Mouse (Mus musculus) limb, embryonic 11.5 days (tissue): Measurements from ENCODE around the gene Mogat2. TPM values are rescaled to one million over a fixed set of nuclear protein-coding genes. Genes with fewer than 3 reads are reported as not detected.

Experiments
- ATAC-seq: fragments of 200-750 bp; cut with Nextera tagmentation; 2 replicates; pipeline ENCODE4 v1.8.0; 2017; ENCODE audit warnings: low read depth; ENCODE audit not compliant: insufficient number of reproducible peaks, low FRiP score, low TSS enrichment
- DNase-seq: peaks from one replicate; pipeline ENCODE4 v3.0.0-alpha.2; 2015; ENCODE audit warnings: low spot score
- H3K27ac ChIP-seq: fragments of 300-500 bp; sonication (generic); replicated peaks from 2 replicates; pipeline ENCODE4 v1.5.1; 2014; ENCODE audit warnings: low read depth, mild to moderate bottlenecking, low read length
- H3K27me3 ChIP-seq: fragments of 300-500 bp; sonication (generic); 2 replicates; pipeline ENCODE4 v1.6.1; 2014; ENCODE audit warnings: mild to moderate bottlenecking, low read length, mixed read lengths; ENCODE audit not compliant: control insufficient read depth, insufficient read depth
- H3K36me3 ChIP-seq: fragments of 300-500 bp; sonication (generic); 2 replicates; pipeline ENCODE4 v1.6.1; 2014; ENCODE audit warnings: mild to moderate bottlenecking, low read length, moderate library complexity, mixed read lengths; ENCODE audit not compliant: control insufficient read depth, insufficient read depth
- H3K4me1 ChIP-seq: fragments of 300-500 bp; sonication (generic); 2 replicates; pipeline ENCODE4 v1.6.1; 2014; ENCODE audit warnings: low read length, mixed read lengths; ENCODE audit not compliant: control insufficient read depth, insufficient read depth
- H3K4me2 ChIP-seq: fragments of 300-500 bp; sonication (generic); 2 replicates; pipeline ENCODE4 v1.6.1; 2014; ENCODE audit warnings: low read depth, mild to moderate bottlenecking, moderate library complexity; ENCODE audit not compliant: severe bottlenecking
- H3K4me3 ChIP-seq: fragments of 300-500 bp; sonication (generic); 2 replicates; pipeline ENCODE4 v1.5.1; 2014; ENCODE audit warnings: low read depth, low read length
- H3K9ac ChIP-seq: fragments of 300-500 bp; sonication (generic); 2 replicates; pipeline ENCODE4 v1.6.1; 2014; ENCODE audit warnings: mild to moderate bottlenecking, low read length
- H3K9me3 ChIP-seq: fragments of 300-500 bp; sonication (generic); 2 replicates; pipeline ENCODE4 v1.6.1; 2016; ENCODE audit warnings: low read length; ENCODE audit not compliant: control insufficient read depth
- WGBS: fragments of 180-500 bp; shearing (Covaris S2); extraction: QIAGEN DNeasy Blood & Tissue Kit; methylation state at CpG from one replicate; pipeline ENCODE4 v1.1.7; 2014; 5-methylcytosine and 5-hydroxymethylcytosine counted together
- polyA plus RNA-seq: library from polyadenylated mRNA; unstranded; fragments of >200 nt; fragmentation: Nextera tagmentation; extraction: Ambion mirVana; gene quantifications from 2 replicates; pipeline ENCODE4 v1.2.1, GENCODE M21; 2014

Mogat2 gene
- polyA plus RNA-seq, 1 experiment from 2014 or later, result 41.3 TPM

DNA sequence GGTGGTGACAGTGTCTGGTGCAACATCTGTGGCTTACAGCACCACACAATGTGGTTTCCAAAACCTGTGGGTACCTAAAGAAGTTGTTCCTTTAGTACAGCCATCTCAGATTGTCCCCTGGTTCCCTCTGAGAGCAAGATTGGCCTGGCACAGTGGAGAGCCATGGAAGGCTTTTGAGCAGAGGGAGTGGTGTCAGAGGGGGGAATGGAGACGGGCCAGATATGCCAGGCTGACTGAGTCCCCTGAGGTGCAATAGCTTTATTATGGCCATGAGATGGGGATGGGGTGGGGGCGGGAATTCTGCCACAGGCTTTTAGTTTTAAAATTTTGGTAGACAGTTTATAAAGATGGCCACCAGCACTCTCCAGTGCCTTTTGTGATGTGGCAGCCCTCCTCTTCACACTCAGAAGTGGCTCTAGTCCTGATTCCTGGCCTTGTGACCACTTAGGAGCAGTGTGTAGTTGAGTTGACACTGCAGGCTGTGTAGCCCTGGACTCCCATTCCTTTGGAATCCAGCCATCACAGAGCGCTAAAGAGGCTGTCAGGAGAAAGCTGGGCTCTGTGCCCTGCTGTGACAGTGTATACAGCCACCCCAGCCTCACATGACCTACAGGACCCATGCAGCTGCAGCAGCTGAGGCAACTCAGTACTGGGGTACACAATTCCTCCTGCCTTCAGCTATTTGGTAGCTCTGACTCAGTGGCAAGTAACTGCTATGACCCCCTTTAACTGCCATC lies 20.9 kb downstream of the Mogat2 start:
- H3K4me2 ChIP-seq, result no peak overlapping the region
- ATAC-seq, result no peak
- H3K36me3 ChIP-seq, result no peaks in the 10 kb centered on the region
- no peak overlapping the region for H3K4me3 ChIP-seq
- DNase-seq, result no peak
- no peak overlapping the region for H3K9ac ChIP-seq
- 0 out of 2 replicates have a peak, but pooled peaks cover 3% of the 10 kb centered on the region for H3K4me1 ChIP-seq
- 72% methylated on average over 3 of the region's 3 CpGs for WGBS
- H3K27ac ChIP-seq, result no peak overlapping the region
- H3K27me3 ChIP-seq, result no peaks in the 10 kb centered on the region
- H3K9me3 ChIP-seq, result no peaks in the 10 kb centered on the region

DNA sequence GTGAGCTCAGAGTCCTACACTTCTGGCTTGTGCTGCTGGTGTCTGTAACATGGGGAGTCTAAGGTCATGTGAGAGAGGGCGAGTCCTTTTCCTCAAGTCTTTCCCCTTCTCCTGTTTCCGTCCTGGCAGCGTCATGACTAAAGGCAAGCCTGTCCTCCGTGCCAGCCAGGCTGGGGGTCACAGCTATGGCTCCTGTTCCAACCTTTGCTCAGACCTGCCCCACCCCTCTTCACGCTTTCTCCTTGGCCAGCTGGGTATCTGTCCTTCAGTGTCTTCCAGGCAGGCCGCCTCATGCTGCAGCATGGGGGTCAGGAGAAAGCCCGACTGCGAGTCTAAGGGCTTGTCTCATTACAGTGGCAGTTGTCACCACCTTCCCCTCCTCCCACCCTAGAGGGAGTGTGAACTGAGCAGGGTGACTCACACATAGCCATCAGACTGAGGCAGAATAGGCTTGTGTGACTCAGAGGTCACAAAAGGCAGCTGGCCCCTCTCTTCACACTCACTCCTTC lies 23.0 kb downstream of the Mogat2 start:
- H3K27ac ChIP-seq, result no peak overlapping the region
- H3K4me2 ChIP-seq, result no peak overlapping the region
- ATAC-seq (no peak), DNase-seq (no peak)
- WGBS, result 42% methylated on average over 8 of the region's 8 CpGs
- H3K36me3 ChIP-seq, result no peaks in the 10 kb centered on the region
- H3K9me3 ChIP-seq, result no peaks in the 10 kb centered on the region
- no peak overlapping the region for H3K4me3 ChIP-seq
- no peak overlapping the region for H3K9ac ChIP-seq
- no peaks in the 10 kb centered on the region for H3K27me3 ChIP-seq
- H3K4me1 ChIP-seq, result 0 out of 2 replicates have a peak, but pooled peaks cover 3% of the 10 kb centered on the region

DNA sequence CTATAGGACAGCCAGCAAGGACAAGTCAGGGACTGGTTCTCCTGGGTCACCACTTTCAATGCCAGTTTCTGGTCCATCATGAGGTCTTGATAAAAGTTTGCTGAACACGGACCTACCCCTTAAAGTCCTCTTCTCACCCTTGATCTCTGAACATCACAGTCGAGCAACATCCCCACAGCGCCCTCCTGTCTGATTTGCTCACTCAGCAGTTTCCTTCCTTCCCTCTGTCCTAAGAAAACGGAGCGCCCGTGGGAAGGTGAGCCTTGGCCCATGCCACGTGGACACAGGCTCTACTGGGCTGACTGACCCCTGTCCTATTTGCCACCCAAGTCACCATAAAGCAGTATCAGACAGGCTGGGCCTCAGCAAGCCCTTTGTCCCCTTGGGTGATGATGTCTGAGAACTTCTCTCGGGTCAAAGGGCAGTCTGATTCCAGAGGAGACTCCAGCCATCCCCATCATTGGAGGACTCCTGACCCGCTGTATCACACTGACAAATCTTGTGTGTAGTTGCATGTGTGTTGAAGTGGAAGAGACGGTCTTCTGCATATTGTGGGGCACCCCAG lies 23.7 kb downstream of the Mogat2 start:
- WGBS, result 85% methylated on average over 10 of the region's 10 CpGs
- Histone ChIP-seq H3K27ac (no peak overlapping the region), H3K4me1 (0 out of 2 replicates have a peak, but pooled peaks cover 3% of the 10 kb centered on the region), H3K4me2 (no peak overlapping the region), H3K9ac (no peak overlapping the region), H3K4me3 (no peak overlapping the region), H3K27me3 (no peaks in the 10 kb centered on the region), H3K9me3 (no peaks in the 10 kb centered on the region), H3K36me3 (no peaks in the 10 kb centered on the region)
- DNase-seq, result no peak
- no peak for ATAC-seq

DNA sequence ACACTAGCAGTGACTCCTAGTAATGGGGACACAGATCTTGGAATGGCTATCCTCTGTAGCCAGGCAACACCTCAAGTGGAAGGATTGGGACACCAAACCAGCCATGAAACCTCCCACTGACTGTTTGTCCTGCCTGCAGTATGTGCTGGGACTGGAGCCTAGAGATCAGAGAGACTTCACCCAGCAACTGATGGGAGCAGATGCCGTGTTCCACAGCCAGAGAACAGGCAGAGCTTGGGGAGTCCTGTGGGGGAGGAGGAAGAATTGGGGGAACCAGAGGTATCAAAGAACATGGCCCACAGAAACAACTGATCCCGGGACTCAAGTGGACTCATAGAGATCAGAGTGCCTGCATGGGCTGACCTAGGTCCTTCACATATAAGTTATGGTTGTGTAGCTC lies 24.7 kb downstream of the Mogat2 start:
- Histone ChIP-seq H3K27me3 (no peaks in the 10 kb centered on the region), H3K36me3 (no peaks in the 10 kb centered on the region), H3K4me3 (no peak overlapping the region), H3K9me3 (no peaks in the 10 kb centered on the region), H3K27ac (no peak overlapping the region), H3K4me2 (no peak overlapping the region), H3K4me1 (0 out of 2 replicates have a peak, but pooled peaks cover 3% of the 10 kb centered on the region), H3K9ac (no peak overlapping the region)
- DNase-seq, result no peak
- 81% methylated on average over 2 of the region's 2 CpGs for WGBS
- no peak for ATAC-seq

DNA sequence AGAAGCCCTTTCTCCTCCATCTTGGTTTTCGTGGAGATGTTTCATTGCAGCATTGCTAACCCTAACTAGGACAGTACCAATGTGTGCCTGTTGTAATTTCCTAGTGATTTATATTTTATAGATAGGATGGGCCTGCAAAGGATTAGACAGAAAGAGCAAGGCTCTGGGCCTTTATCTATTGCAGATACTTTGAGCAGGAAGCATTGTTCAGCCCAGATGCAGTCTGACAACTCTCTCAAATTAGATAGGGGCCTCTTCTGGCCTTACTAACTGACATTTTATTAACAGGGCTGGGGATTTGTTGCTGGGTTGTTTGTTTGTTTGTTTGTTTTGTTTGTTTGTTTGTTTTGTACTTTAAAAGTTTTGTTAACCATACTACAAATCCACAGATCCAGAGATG lies 25.4 kb downstream of the Mogat2 start:
- Histone ChIP-seq H3K27ac (no peak overlapping the region), H3K27me3 (no peaks in the 10 kb centered on the region), H3K9ac (no peak overlapping the region), H3K9me3 (no peaks in the 10 kb centered on the region), H3K4me3 (no peak overlapping the region), H3K4me2 (no peak overlapping the region), H3K4me1 (0 out of 2 replicates have a peak, but pooled peaks cover 3% of the 10 kb centered on the region), H3K36me3 (no peaks in the 10 kb centered on the region)
- no peak for DNase-seq
- 96% methylated on average over 1 of the region's 1 CpGs for WGBS
- no peak for ATAC-seq

DNA sequence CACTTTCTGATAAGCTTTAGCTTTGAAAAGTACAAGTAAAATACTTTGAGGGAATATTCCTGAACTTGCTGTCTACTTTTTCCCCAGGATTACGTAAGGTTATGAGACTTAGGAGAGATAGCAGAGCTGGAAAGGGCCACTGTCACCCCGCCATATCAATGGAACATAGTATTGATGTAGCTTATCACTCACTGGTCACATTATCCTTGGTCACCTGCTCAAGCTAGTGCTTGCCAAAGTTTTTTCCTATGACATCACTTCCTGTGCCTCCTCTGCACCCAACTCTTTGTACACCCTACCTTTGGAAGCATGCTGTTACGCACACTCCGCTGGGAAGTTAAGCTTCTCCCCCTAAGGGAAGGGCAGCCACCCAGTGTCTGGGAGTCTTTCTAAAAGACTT lies 29.7 kb downstream of the Mogat2 start:
- H3K36me3 ChIP-seq, result no peaks in the 10 kb centered on the region
- H3K27me3 ChIP-seq, result no peaks in the 10 kb centered on the region
- H3K4me2 ChIP-seq, result no peak overlapping the region
- no peak for ATAC-seq
- H3K9ac ChIP-seq, result no peak overlapping the region
- H3K9me3 ChIP-seq, result no peaks in the 10 kb centered on the region
- DNase-seq, result no peak
- 94% methylated on average over 4 of the region's 4 CpGs for WGBS
- no peak overlapping the region for H3K27ac ChIP-seq
- H3K4me1 ChIP-seq, result no peaks in the 10 kb centered on the region
- H3K4me3 ChIP-seq, result no peak overlapping the region

DNA sequence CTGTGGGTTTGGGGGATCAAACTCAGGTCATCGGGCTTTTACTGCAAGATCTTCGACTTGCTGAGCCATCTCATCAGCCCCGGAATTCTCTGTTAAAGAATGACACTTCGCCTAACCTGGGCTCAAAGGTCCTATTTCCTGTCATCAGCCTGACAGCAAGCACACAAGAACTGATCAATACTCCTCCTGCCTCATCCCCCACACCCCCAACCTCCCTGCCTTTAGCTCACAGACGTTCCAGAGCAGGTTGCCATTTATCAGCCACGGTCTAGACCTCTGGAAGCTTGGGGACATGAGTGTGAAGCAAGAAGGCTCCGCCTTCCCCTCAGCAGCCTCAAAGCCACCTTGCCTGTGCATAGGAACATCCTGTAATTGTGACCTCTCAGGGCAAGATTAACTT lies 32.1 kb downstream of the Mogat2 start:
- DNase-seq (no peak), ATAC-seq (no peak)
- WGBS, result 76% methylated on average over 7 of the region's 7 CpGs
- H3K9ac ChIP-seq, result no peak overlapping the region
- no peak overlapping the region for H3K4me3 ChIP-seq
- H3K27ac ChIP-seq, result no peak overlapping the region
- no peak overlapping the region for H3K4me2 ChIP-seq
- H3K9me3 ChIP-seq, result no peaks in the 10 kb centered on the region
- no peaks in the 10 kb centered on the region for H3K4me1 ChIP-seq
- no peaks in the 10 kb centered on the region for H3K36me3 ChIP-seq
- no peaks in the 10 kb centered on the region for H3K27me3 ChIP-seq

DNA sequence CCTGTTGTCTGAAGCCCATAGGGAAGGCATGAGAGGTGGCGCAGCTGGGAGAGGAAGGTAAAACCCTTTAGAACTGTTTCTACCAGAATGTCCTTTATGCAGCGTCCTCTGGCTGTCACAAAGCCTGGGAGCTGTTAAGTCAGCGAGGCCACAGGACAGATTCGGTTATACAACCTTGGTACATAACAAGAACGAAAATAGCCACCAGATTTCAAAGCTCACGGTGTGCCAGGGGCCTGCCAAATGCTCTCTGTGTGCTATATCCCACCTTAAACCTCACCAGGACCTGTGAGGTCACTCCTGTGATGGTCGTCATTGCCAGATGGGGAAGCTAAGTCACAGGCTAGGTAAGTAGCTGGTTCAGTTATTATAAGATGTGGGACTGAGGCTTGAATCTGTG lies 36.3 kb downstream of the Mogat2 start:
- Histone ChIP-seq H3K4me2 (no peak overlapping the region), H3K9ac (no peak overlapping the region), H3K27ac (no peak overlapping the region), H3K36me3 (no peaks in the 10 kb centered on the region), H3K9me3 (no peaks in the 10 kb centered on the region), H3K27me3 (no peaks in the 10 kb centered on the region), H3K4me1 (no peaks in the 10 kb centered on the region), H3K4me3 (no peak overlapping the region)
- no peak for ATAC-seq
- 80% methylated on average over 7 of the region's 7 CpGs for WGBS
- no peak for DNase-seq
